Mouse (Mus musculus) midbrain, embryonic 11.5 days (tissue): Measurements from ENCODE around the gene Asb16. TPM values are rescaled to one million over a fixed set of nuclear protein-coding genes. Genes with fewer than 3 reads are reported as not detected.

ENCODE experiments used
- ATAC-seq: fragments of 200-750 bp; cut with Nextera tagmentation; 2 replicates; pipeline ENCODE4 v1.8.0; 2017; ENCODE audit warnings: moderate TSS enrichment, moderate library complexity; ENCODE audit not compliant: low FRiP score
- DNase-seq: peaks from one replicate; pipeline ENCODE4 v3.0.0; 2015; ENCODE audit warnings: low spot score; ENCODE audit errors: missing footprints
- H3K27ac ChIP-seq: fragments of 300-500 bp; sonication (generic); 2 replicates; pipeline ENCODE4 v1.5.1; 2014; ENCODE audit warnings: low read depth, low read length
- H3K27me3 ChIP-seq: fragments of 300-500 bp; sonication (generic); 2 replicates; pipeline ENCODE4 v1.6.1; 2014; ENCODE audit warnings: mild to moderate bottlenecking, low read length, moderate library complexity, mixed read lengths; ENCODE audit not compliant: control insufficient read depth, insufficient read depth
- H3K36me3 ChIP-seq: fragments of 300-500 bp; sonication (generic); 2 replicates; pipeline ENCODE4 v1.6.1; 2014; ENCODE audit warnings: mild to moderate bottlenecking, low read length, moderate library complexity, mixed read lengths; ENCODE audit not compliant: control insufficient read depth, insufficient read depth
- H3K4me1 ChIP-seq: fragments of 300-500 bp; sonication (generic); 2 replicates; pipeline ENCODE4 v1.6.1; 2014; ENCODE audit warnings: low read length; ENCODE audit not compliant: control insufficient read depth, insufficient read depth
- H3K4me2 ChIP-seq: fragments of 300-500 bp; sonication (generic); 2 replicates; pipeline ENCODE4 v1.6.1; 2014; ENCODE audit warnings: mild to moderate bottlenecking, moderate library complexity
- H3K4me3 ChIP-seq: fragments of 300-500 bp; sonication (generic); 2 replicates; pipeline ENCODE4 v1.5.1; 2014; ENCODE audit warnings: low read depth, low read length
- H3K9ac ChIP-seq: fragments of 300-500 bp; sonication (generic); 2 replicates; pipeline ENCODE4 v1.6.1; 2014; ENCODE audit warnings: low read length
- H3K9me3 ChIP-seq: fragments of 300-500 bp; sonication (generic); 2 replicates; pipeline ENCODE4 v1.6.1; 2016; ENCODE audit warnings: low read length; ENCODE audit not compliant: control insufficient read depth
- WGBS: fragments of 180-500 bp; shearing (Covaris S2); extraction: QIAGEN DNeasy Blood & Tissue Kit; methylation state at CpG from one replicate; pipeline ENCODE4 v1.1.7; 2014; 5-methylcytosine and 5-hydroxymethylcytosine counted together
- polyA plus RNA-seq: library from polyadenylated mRNA; unstranded; fragments of >200 nt; fragmentation: Nextera tagmentation; extraction: Ambion mirVana; gene quantifications from 2 replicates; pipeline ENCODE4 v1.2.1, GENCODE M21; 2014

The Asb16 gene
- polyA plus RNA-seq, 1 experiment from 2014 or later: 0.08 TPM

GRCm38 (mm10) chr11:102318576-102319409 is 50.2 kb downstream of the Asb16 start:
- no peaks in the 10 kb centered on the region for H3K27me3 ChIP-seq
- DNase-seq: no peak
- H3K4me2 ChIP-seq: peak overlapping the region; percentile 86
- no peaks in the 10 kb centered on the region for H3K9me3 ChIP-seq
- H3K36me3 ChIP-seq: peaks cover 6% of the 10 kb centered on the region; the same call in 1 of the 2 replicates
- peak overlapping the region; percentile 100 for H3K9ac ChIP-seq
- peak overlapping the region; percentile 97 for H3K27ac ChIP-seq
- peaks cover 16% of the 10 kb centered on the region for H3K4me1 ChIP-seq
- no peak for ATAC-seq
- WGBS: 0% methylated on average over 70 of the region's 84 CpGs
- peak overlapping the region; percentile 98 for H3K4me3 ChIP-seq

- H3K27ac ChIP-seq: peak within 1 kb of the TSS; percentile 97
- H3K4me2 ChIP-seq: peak within 1 kb of the TSS; percentile 86
- 0 out of 2 replicates have a peak, but pooled peaks cover under 1% of the 10 kb centered on the region for H3K36me3 ChIP-seq
- H3K4me3 ChIP-seq: peak within 1 kb of the TSS; percentile 98
- peak; percentile 26 for ATAC-seq
- H3K27me3 ChIP-seq: no peaks in the 10 kb centered on the region
- H3K9me3 ChIP-seq: no peaks in the 10 kb centered on the region
- H3K4me1 ChIP-seq: peaks cover 16% of the 10 kb centered on the region
- H3K9ac ChIP-seq: peak within 1 kb of the TSS; percentile 100
- DNase-seq: peak; percentile 96
- under 1% methylated on average over 25 of the region's 25 CpGs for WGBS
Measured at GRCm38 (mm10) chr11:102319410-102319792, 50.9 kb downstream of the Asb16 start, which contains the start of gene Ubtf. Gene Ubtf (minus strand): TSS chr11:102319742.

- no peak for ATAC-seq
- Histone ChIP-seq H3K36me3 (no peaks in the 10 kb centered on the region), H3K9me3 (no peaks in the 10 kb centered on the region)
Measured at GRCm38 (mm10) chr11:102319941-102320685, 51.6 kb downstream of the Asb16 start.

GRCm38 (mm10) chr11:102320686-102321005 is 52.1 kb downstream of the Asb16 start:
- WGBS: 23% methylated on average over 10 of the region's 10 CpGs
- H3K9me3 ChIP-seq: no peaks in the 10 kb centered on the region
- peak overlapping the region; percentile 63; the same call in 1 of the 2 replicates for H3K27ac ChIP-seq
- peak overlapping the region; percentile 86 for H3K4me2 ChIP-seq
- no peak for DNase-seq
- peaks cover 10% of the 10 kb centered on the region for H3K4me1 ChIP-seq
- peak overlapping the region; percentile 98 for H3K4me3 ChIP-seq
- ATAC-seq: no peak
- H3K27me3 ChIP-seq: no peaks in the 10 kb centered on the region
- peak overlapping the region; percentile 100 for H3K9ac ChIP-seq
- H3K36me3 ChIP-seq: no peaks in the 10 kb centered on the region

More at GRCm38 (mm10) chr11:102319941-102320685, 51.6 kb downstream of the Asb16 start:
- H3K4me3 ChIP-seq: peak overlapping the region; percentile 98
- no peaks in the 10 kb centered on the region for H3K27me3 ChIP-seq
- peak; percentile 97 for DNase-seq
- H3K27ac ChIP-seq: peak overlapping the region; percentile 97
- H3K9ac ChIP-seq: peak overlapping the region; percentile 100
- under 1% methylated on average over 38 of the region's 38 CpGs for WGBS
- peaks cover 16% of the 10 kb centered on the region for H3K4me1 ChIP-seq
- peak overlapping the region; percentile 86 for H3K4me2 ChIP-seq

GRCm38 (mm10) chr11:102321931-102322330 is 53.4 kb downstream of the Asb16 start:
- WGBS: 74% methylated on average over 6 of the region's 6 CpGs
- H3K36me3 ChIP-seq: no peaks in the 10 kb centered on the region
- no peak overlapping the region for H3K4me2 ChIP-seq
- ATAC-seq (no peak), DNase-seq (no peak)
- H3K9ac ChIP-seq: no peak overlapping the region
- no peak overlapping the region for H3K4me3 ChIP-seq
- H3K27me3 ChIP-seq: no peaks in the 10 kb centered on the region
- no peaks in the 10 kb centered on the region for H3K9me3 ChIP-seq
- no peak overlapping the region for H3K27ac ChIP-seq
- H3K4me1 ChIP-seq: peaks cover 6% of the 10 kb centered on the region

- Histone ChIP-seq H3K27me3 (no peaks in the 10 kb centered on the region), H3K4me1 (peaks cover 6% of the 10 kb centered on the region), H3K4me2 (no peak overlapping the region), H3K27ac (no peak overlapping the region), H3K36me3 (no peaks in the 10 kb centered on the region), H3K4me3 (no peak overlapping the region), H3K9me3 (no peaks in the 10 kb centered on the region), H3K9ac (no peak overlapping the region)
- DNase-seq (no peak), ATAC-seq (no peak)
- WGBS: 91% methylated on average over 1 of the region's 1 CpGs
Measured at GRCm38 (mm10) chr11:102323516-102323915, 55.0 kb downstream of the Asb16 start.

GRCm38 (mm10) chr11:102327250-102327649 is 58.7 kb downstream of the Asb16 start:
- 71% methylated on average over 5 of the region's 5 CpGs for WGBS
- ATAC-seq (no peak), DNase-seq (no peak)

GRCm38 (mm10) chr11:102327839-102328238 is 59.3 kb downstream of the Asb16 start:
- H3K9ac ChIP-seq: no peak overlapping the region
- no peaks in the 10 kb centered on the region for H3K9me3 ChIP-seq
- no peak for DNase-seq
- H3K27ac ChIP-seq: no peak overlapping the region
- H3K27me3 ChIP-seq: no peaks in the 10 kb centered on the region
- 88% methylated on average over 7 of the region's 7 CpGs for WGBS
- H3K4me3 ChIP-seq: no peak overlapping the region
- no peaks in the 10 kb centered on the region for H3K36me3 ChIP-seq
- no peak overlapping the region for H3K4me2 ChIP-seq
- H3K4me1 ChIP-seq: no peaks in the 10 kb centered on the region
- ATAC-seq: no peak

More at GRCm38 (mm10) chr11:102327250-102327649, 58.7 kb downstream of the Asb16 start:
- H3K4me3 ChIP-seq: no peak overlapping the region
- no peak overlapping the region for H3K27ac ChIP-seq
- H3K36me3 ChIP-seq: no peaks in the 10 kb centered on the region
- H3K9me3 ChIP-seq: no peaks in the 10 kb centered on the region
- H3K27me3 ChIP-seq: no peaks in the 10 kb centered on the region
- H3K9ac ChIP-seq: no peak overlapping the region
- H3K4me2 ChIP-seq: no peak overlapping the region
- H3K4me1 ChIP-seq: no peaks in the 10 kb centered on the region
